Mouse (Mus musculus) G1E (cell line): Measurements from ENCODE around the gene Gpatch8.

Experiments
- CTCF ChIP-seq: IDR thresholded peaks from 2 replicates; pipeline ENCODE4 v1.5.1; 2012; ENCODE audit warnings: low read depth, low read length, inconsistent platforms, mixed read lengths
- GATA1 ChIP-seq: IDR thresholded peaks from 2 replicates; pipeline ENCODE4 v1.6.1; 2012; ENCODE audit warnings: borderline replicate concordance, low read length, inconsistent platforms, mixed read lengths
- GATA2 ChIP-seq: IDR thresholded peaks from 2 replicates; pipeline ENCODE4 v1.6.1; 2012; ENCODE audit warnings: low read depth, low read length, inconsistent platforms, borderline replicate concordance
- POLR2AphosphoS5 ChIP-seq: IDR thresholded peaks from 2 replicates; pipeline ENCODE4 v1.6.1; 2012; ENCODE audit warnings: low read depth, low read length, inconsistent platforms; ENCODE audit not compliant: insufficient replicate concordance
- TAL1 ChIP-seq: conservative IDR thresholded peaks from 2 replicates; pipeline ENCODE4 v1.6.1; 2012; ENCODE audit warnings: low read depth, low read length, inconsistent platforms, mixed read lengths

DNA sequence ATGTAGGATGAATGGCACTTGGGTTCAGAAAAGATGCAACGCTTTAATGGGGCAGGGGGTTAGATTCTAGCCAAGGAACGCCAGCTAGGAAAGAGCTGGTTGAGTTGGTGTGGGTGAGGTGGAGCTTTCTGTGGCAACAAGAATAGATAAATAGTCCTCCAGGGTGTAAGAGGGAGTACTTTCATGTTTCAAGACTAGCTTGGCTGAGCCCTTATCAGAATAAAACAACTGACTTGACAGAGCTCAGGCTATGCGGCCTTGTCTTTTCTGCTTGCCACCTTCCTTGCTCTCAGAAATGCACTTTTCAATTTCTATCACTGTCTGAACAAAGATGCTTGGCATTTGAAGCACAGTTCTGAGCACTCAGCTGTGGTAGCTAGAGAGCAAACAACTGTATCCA is 81.2 kb downstream of the Gpatch8 start:
- TF ChIP-seq GATA1 (no peak), CTCF (no peak), TAL1 (no peak), GATA2 (no peak), POLR2AphosphoS5 (no peak)
